ENCODE assay signal across 11 mouse cellular contexts in genomic region chr7:73716841-73717240, GRCm38 (mm10). TPM values are rescaled to one million over a fixed set of nuclear protein-coding genes. Genes with fewer than 3 reads are reported as not detected.
DNase-seq lines count a peak whose midpoint lies in the region; ATAC-seq lines count a peak whose summit lies in the region.
"Had no signal": no experiment of that assay in that cellular context is flagged by ENCODE, and none has a peak within 500 bp of the region (broad histone marks: within the 10 kb centered on the region; RNA-seq: fewer than 3 reads in every experiment).

No protein-coding gene starts in this region.

- no peaks in the 10 kb centered on the region for H3K36me3 ChIP-seq in intestine, embryonic 15.5 days
- H3K36me3 ChIP-seq in intestine, embryonic 16.5 days (ENCODE audit: control insufficient read depth, insufficient read depth, low read length), result no peaks in the 10 kb centered on the region
- H3K36me3 ChIP-seq in limb, embryonic 10.5 days, result no peaks in the 10 kb centered on the region
- H3K36me3 ChIP-seq: heart, embryonic 15.5 days; neural tube, embryonic 13.5 days had no signal

- H3K4me2 ChIP-seq in intestine, embryonic 15.5 days (replicated peaks), result no peak overlapping the region
- no peak overlapping the region for H3K4me2 ChIP-seq in intestine, embryonic 16.5 days (ENCODE audit: low read depth, low read length)
- H3K4me2 ChIP-seq: neural tube, embryonic 13.5 days had no signal

- 0 out of 2 replicates have a peak, but pooled peaks cover 2% of the 10 kb centered on the region for H3K4me1 ChIP-seq in intestine, embryonic 15.5 days (replicated peaks)
- 0 out of 2 replicates have a peak, but pooled peaks cover 3% of the 10 kb centered on the region for H3K4me1 ChIP-seq in intestine, embryonic 16.5 days (ENCODE audit: control insufficient read depth, insufficient read depth, low read length)
- peaks cover 13% of the 10 kb centered on the region for H3K4me1 ChIP-seq in limb, embryonic 10.5 days

- no peak overlapping the region for H3K9ac ChIP-seq in intestine, embryonic 15.5 days
- no peak overlapping the region for H3K9ac ChIP-seq in intestine, embryonic 16.5 days (ENCODE audit: low read depth, low read length)
- H3K9ac ChIP-seq: heart, embryonic 15.5 days; neural tube, embryonic 13.5 days had no signal

- H3K4me3 ChIP-seq in intestine, embryonic 15.5 days (replicated peaks), result no peak overlapping the region
- H3K4me3 ChIP-seq in intestine, embryonic 16.5 days (ENCODE audit: low read length), result no peak overlapping the region
- peak overlapping the region; percentile 19; the same call in 1 of the 2 replicates for H3K4me3 ChIP-seq in limb, embryonic 10.5 days
- H3K4me3 ChIP-seq: heart, embryonic 15.5 days; neural tube, embryonic 13.5 days had no signal

- WGBS in intestine, embryonic 15.5 days, result 61% methylated on average over 3 of the region's 3 CpGs
- 64% methylated on average over 3 of the region's 3 CpGs for WGBS in intestine, embryonic 16.5 days
- WGBS in limb, embryonic 10.5 days, result 93% methylated on average over 3 of the region's 3 CpGs

- no peaks in the 10 kb centered on the region for H3K9me3 ChIP-seq in intestine, embryonic 15.5 days
- H3K9me3 ChIP-seq in intestine, embryonic 16.5 days (ENCODE audit: control insufficient read depth, low read length), result no peaks in the 10 kb centered on the region; the same call in 1 of the 2 replicates
- H3K9me3 ChIP-seq in limb, embryonic 10.5 days (replicated peaks), result no peaks in the 10 kb centered on the region
- H3K9me3 ChIP-seq: heart, embryonic 15.5 days had no signal

- no peaks in the 10 kb centered on the region for H3K27me3 ChIP-seq in intestine, embryonic 15.5 days (replicated peaks)
- H3K27me3 ChIP-seq in intestine, embryonic 16.5 days (replicated peaks; ENCODE audit: control insufficient read depth, insufficient read depth, low read length), result no peaks in the 10 kb centered on the region
- no peaks in the 10 kb centered on the region for H3K27me3 ChIP-seq in limb, embryonic 10.5 days (ENCODE audit: low read depth, poor library complexity, severe bottlenecking)

- H3K27ac ChIP-seq in intestine, embryonic 15.5 days, result 0 out of 2 replicates have a peak overlapping the region, but pooled peaks have one; percentile 28
- H3K27ac ChIP-seq in intestine, embryonic 16.5 days (ENCODE audit: low read length), result no peak overlapping the region
- H3K27ac ChIP-seq in limb, embryonic 10.5 days, result 0 out of 2 replicates have a peak overlapping the region, but pooled peaks have one; percentile 47
- H3K27ac ChIP-seq: neural tube, embryonic 13.5 days had no signal

- peak; percentile 4 for DNase-seq in embryo, embryonic 11 days
- no peak for DNase-seq in embryo, embryonic 9.5 days (ENCODE audit: extremely low spot score)
- peak; percentile 39 for DNase-seq in R1 (ENCODE audit: low read depth, low spot score)
- no peak for DNase-seq in limb, embryonic 10.5 days (ENCODE audit: low spot score)
- DNase-seq in frontal cortex, postnatal 25 days (ENCODE audit: low spot score in 2 of 2), result no peak
- DNase-seq in layer of hippocampus, postnatal 36 days, result no peak
- DNase-seq: kidney, adult 18-20 months had no signal

- no peak for ATAC-seq in intestine, embryonic 15.5 days
- ATAC-seq in intestine, embryonic 16.5 days, result no peak

RNA-seq across cellular contexts. Expression of gene Fam174b, which starts 23.3 kb away (rescaled TPM):
- polyA plus RNA-seq in intestine, embryonic 15.5 days (2015; fragmentation: Nextera tagmentation; extraction: Ambion mirVana), result 30.4 and 37.8 TPM in 2 replicates
- polyA plus RNA-seq in intestine, embryonic 16.5 days (2015; fragmentation: Nextera tagmentation; extraction: Ambion mirVana), result 32.7 and 33.7 TPM in 2 replicates
- 12.8 and 20.0 TPM in 2 replicates for polyA plus RNA-seq in limb, embryonic 10.5 days (2016; fragmentation: Nextera tagmentation; extraction: Ambion mirVana)
- 10 to 100 TPM; 30.2 to 31.6 TPM for total RNA-seq in layer of hippocampus, postnatal 36 days (2021)

Comparison
In these comparisons a context has a peak if more than half of its experiments do, and no peak if none do; other contexts are left out.
1. DNase-seq: peak in embryo, embryonic 11 days (single experiment) and R1 (single experiment); none in embryo, embryonic 9.5 days (single experiment), limb, embryonic 10.5 days (single experiment), frontal cortex, postnatal 25 days (0 of 2) and layer of hippocampus, postnatal 36 days (0 of 2).